Mouse (Mus musculus) C2C12 (cell line): Measurements from ENCODE around the gene Gcfc2.

ENCODE experiments used
- CEBPB ChIP-seq: IDR thresholded peaks from one replicate; pipeline ENCODE4 v1.6.1; 2011; ENCODE audit warnings: low read depth, mild to moderate bottlenecking, control low read depth, moderate library complexity
- CTCF ChIP-seq: IDR thresholded peaks from one replicate; pipeline ENCODE4 v1.5.1; 2011; ENCODE audit not compliant: control insufficient read depth, insufficient read depth, insufficient read length
- MAX ChIP-seq: IDR thresholded peaks from one replicate; pipeline ENCODE4 v1.6.1; 2011; ENCODE audit warnings: mild to moderate bottlenecking, control low read depth
- MYOD1 ChIP-seq: IDR thresholded peaks from one replicate; pipeline ENCODE4 v1.6.1; 2011; ENCODE audit warnings: low read depth; ENCODE audit not compliant: control insufficient read depth, insufficient read length
- USF1 ChIP-seq: IDR thresholded peaks from one replicate; pipeline ENCODE4 v1.6.1; 2011; ENCODE audit warnings: low read depth, mild to moderate bottlenecking, control low read depth, moderate library complexity

- TF ChIP-seq CTCF: no peak
- TF ChIP-seq MYOD1: no peak
- no peak for TF ChIP-seq USF1
- no peak for TF ChIP-seq MAX
- no peak for TF ChIP-seq CEBPB
These were observed 42.0 kb downstream of the Gcfc2 start, which contains the start of gene Mrpl19 for GRCm38 (mm10) chr6:81965296-81966067.
